Mouse (Mus musculus) liver, embryonic 16.5 days (tissue): ENCODE results near the gene Tex48. TPM values are rescaled to one million over a fixed set of nuclear protein-coding genes. Genes with fewer than 3 reads are reported as not detected.

Experiments
- ATAC-seq: fragments of 200-750 bp; cut with Nextera tagmentation; 2 replicates; pipeline ENCODE4 v1.8.0; 2017; ENCODE audit warnings: low read depth, mild to moderate bottlenecking, moderate number of reproducible peaks, moderate library complexity
- H3K27ac ChIP-seq: fragments of 300-500 bp; sonication (generic); 2 replicates; pipeline ENCODE4 v1.5.1; 2014; ENCODE audit warnings: mild to moderate bottlenecking, low read length
- H3K27me3 ChIP-seq: fragments of 300-500 bp; sonication (generic); 2 replicates; pipeline ENCODE4 v1.6.1; 2014; ENCODE audit warnings: low read depth, low read length, mixed read lengths; ENCODE audit not compliant: control insufficient read depth, insufficient read depth
- H3K36me3 ChIP-seq: fragments of 300-500 bp; sonication (generic); 2 replicates; pipeline ENCODE4 v1.6.1; 2014; ENCODE audit warnings: mild to moderate bottlenecking; ENCODE audit not compliant: control insufficient read depth, insufficient read depth
- H3K4me1 ChIP-seq: fragments of 300-500 bp; sonication (generic); 2 replicates; pipeline ENCODE4 v1.6.1; 2014; ENCODE audit warnings: low read depth, low read length, mixed read lengths; ENCODE audit not compliant: control insufficient read depth
- H3K4me2 ChIP-seq: fragments of 300-500 bp; sonication (generic); 2 replicates; pipeline ENCODE4 v1.6.1; 2014; ENCODE audit warnings: low read depth, low read length, mixed read lengths
- H3K4me3 ChIP-seq: fragments of 300-500 bp; sonication (generic); 2 replicates; pipeline ENCODE4 v1.5.1; 2014; ENCODE audit warnings: low read depth, mild to moderate bottlenecking, low read length
- H3K9ac ChIP-seq: fragments of 300-500 bp; sonication (generic); 2 replicates; pipeline ENCODE4 v1.6.1; 2014; ENCODE audit warnings: low read depth, low read length
- H3K9me3 ChIP-seq: fragments of 300-500 bp; sonication (generic); replicated peaks from 2 replicates; pipeline ENCODE4 v1.6.1; 2016; ENCODE audit warnings: low read length; ENCODE audit not compliant: control insufficient read depth
- WGBS: fragments of 180-500 bp; shearing (Covaris S2); extraction: QIAGEN DNeasy Blood & Tissue Kit; methylation state at CpG from one replicate; pipeline ENCODE4 v1.1.7; 2014; ENCODE audit not compliant: insufficient replicate concordance; 5-methylcytosine and 5-hydroxymethylcytosine counted together
- polyA plus RNA-seq: library from polyadenylated mRNA; unstranded; fragments of >200 nt; fragmentation: Nextera tagmentation; extraction: Ambion mirVana; gene quantifications from 2 replicates; pipeline ENCODE4 v1.2.1, GENCODE M21; 2015

Gene Tex48
- not detected in 2 replicates for polyA plus RNA-seq

- Histone ChIP-seq H3K4me2 (no peak within 1 kb of the TSS), H3K9ac (no peak within 1 kb of the TSS), H3K9me3 (no peaks in the 10 kb centered on the region), H3K4me1 (no peaks in the 10 kb centered on the region), H3K4me3 (no peak within 1 kb of the TSS), H3K36me3 (no peaks in the 10 kb centered on the region), H3K27me3 (no peaks in the 10 kb centered on the region), H3K27ac (no peak within 1 kb of the TSS)
- no peak for ATAC-seq
- 39% methylated on average over 5 of the region's 5 CpGs for WGBS
Observed at GRCm38 (mm10) chr4:63622378-63622835, at the start of gene Tex48. TSS of gene Tex48 (minus strand) at chr4:63622428.

GRCm38 (mm10) chr4:63668255-63668654 lies 46.0 kb upstream of the Tex48 start:
- Histone ChIP-seq H3K27ac (no peak overlapping the region), H3K4me2 (no peak overlapping the region), H3K9me3 (no peaks in the 10 kb centered on the region), H3K4me1 (no peaks in the 10 kb centered on the region), H3K4me3 (no peak overlapping the region), H3K9ac (no peak overlapping the region), H3K36me3 (no peaks in the 10 kb centered on the region), H3K27me3 (no peaks in the 10 kb centered on the region)
- WGBS, result 16% methylated on average over 4 of the region's 4 CpGs
- ATAC-seq, result no peak

GRCm38 (mm10) chr4:63665738-63666137 lies 43.5 kb upstream of the Tex48 start:
- H3K4me3 ChIP-seq, result no peak overlapping the region
- H3K36me3 ChIP-seq, result no peaks in the 10 kb centered on the region
- WGBS, result 70% methylated on average over 7 of the region's 7 CpGs
- no peaks in the 10 kb centered on the region for H3K4me1 ChIP-seq
- H3K9ac ChIP-seq, result no peak overlapping the region
- no peaks in the 10 kb centered on the region for H3K9me3 ChIP-seq
- H3K27me3 ChIP-seq, result no peaks in the 10 kb centered on the region
- ATAC-seq, result no peak
- no peak overlapping the region for H3K27ac ChIP-seq
- no peak overlapping the region for H3K4me2 ChIP-seq

- H3K27me3 ChIP-seq, result no peaks in the 10 kb centered on the region
- no peaks in the 10 kb centered on the region for H3K4me1 ChIP-seq
- no peak within 1 kb of the TSS for H3K4me3 ChIP-seq
- H3K9ac ChIP-seq, result no peak within 1 kb of the TSS
- 60% methylated on average over 6 of the region's 6 CpGs for WGBS
- no peak within 1 kb of the TSS for H3K4me2 ChIP-seq
- ATAC-seq, result no peak
- H3K27ac ChIP-seq, result no peak within 1 kb of the TSS
- no peaks in the 10 kb centered on the region for H3K9me3 ChIP-seq
- H3K36me3 ChIP-seq, result no peaks in the 10 kb centered on the region
Observed at GRCm38 (mm10) chr4:63663279-63663678, 41.1 kb upstream of the Tex48 start, which contains the start of gene Gm11214. TSS of gene Gm11214 (minus strand) at chr4:63663379.

- ATAC-seq, result no peak
- WGBS, result 68% methylated on average over 1 of the region's 1 CpGs
Observed at GRCm38 (mm10) chr4:63661857-63662256, 39.6 kb upstream of the Tex48 start.

GRCm38 (mm10) chr4:63661426-63661825 lies 39.2 kb upstream of the Tex48 start:
- no peak overlapping the region for H3K4me3 ChIP-seq
- no peaks in the 10 kb centered on the region for H3K4me1 ChIP-seq
- no peaks in the 10 kb centered on the region for H3K36me3 ChIP-seq
- H3K9ac ChIP-seq, result no peak overlapping the region
- H3K9me3 ChIP-seq, result no peaks in the 10 kb centered on the region
- 39% methylated on average over 1 of the region's 1 CpGs for WGBS
- H3K4me2 ChIP-seq, result no peak overlapping the region
- ATAC-seq, result no peak
- H3K27me3 ChIP-seq, result no peaks in the 10 kb centered on the region
- no peak overlapping the region for H3K27ac ChIP-seq

More at GRCm38 (mm10) chr4:63661857-63662256, 39.6 kb upstream of the Tex48 start:
- H3K4me2 ChIP-seq, result no peak overlapping the region
- H3K4me3 ChIP-seq, result no peak overlapping the region
- no peaks in the 10 kb centered on the region for H3K9me3 ChIP-seq
- no peak overlapping the region for H3K27ac ChIP-seq
- no peaks in the 10 kb centered on the region for H3K4me1 ChIP-seq
- no peaks in the 10 kb centered on the region for H3K27me3 ChIP-seq
- H3K36me3 ChIP-seq, result no peaks in the 10 kb centered on the region
- H3K9ac ChIP-seq, result no peak overlapping the region

- no peaks in the 10 kb centered on the region for H3K27me3 ChIP-seq
- no peaks in the 10 kb centered on the region for H3K36me3 ChIP-seq
- no peak for ATAC-seq
- 50% methylated on average over 1 of the region's 1 CpGs for WGBS
- no peak overlapping the region for H3K9ac ChIP-seq
- H3K4me2 ChIP-seq, result no peak overlapping the region
- no peak overlapping the region for H3K4me3 ChIP-seq
- H3K4me1 ChIP-seq, result no peaks in the 10 kb centered on the region
- no peak overlapping the region for H3K27ac ChIP-seq
- H3K9me3 ChIP-seq, result no peaks in the 10 kb centered on the region
Observed at GRCm38 (mm10) chr4:63659775-63660174, 37.5 kb upstream of the Tex48 start.

GRCm38 (mm10) chr4:63659086-63659485 lies 36.9 kb upstream of the Tex48 start:
- Histone ChIP-seq H3K36me3 (no peaks in the 10 kb centered on the region), H3K9me3 (no peaks in the 10 kb centered on the region), H3K9ac (no peak overlapping the region), H3K4me1 (no peaks in the 10 kb centered on the region), H3K4me3 (no peak overlapping the region), H3K27ac (no peak overlapping the region), H3K4me2 (no peak overlapping the region), H3K27me3 (no peaks in the 10 kb centered on the region)
- ATAC-seq, result no peak
- WGBS, result 30% methylated on average over 4 of the region's 4 CpGs

- Histone ChIP-seq H3K36me3 (no peaks in the 10 kb centered on the region), H3K27me3 (no peaks in the 10 kb centered on the region), H3K4me2 (no peak overlapping the region), H3K9me3 (no peaks in the 10 kb centered on the region), H3K4me1 (no peaks in the 10 kb centered on the region), H3K9ac (no peak overlapping the region), H3K4me3 (no peak overlapping the region), H3K27ac (no peak overlapping the region)
- 48% methylated on average over 1 of the region's 1 CpGs for WGBS
- no peak for ATAC-seq
Observed at GRCm38 (mm10) chr4:63654381-63654780, 32.2 kb upstream of the Tex48 start.
